Mouse (Mus musculus) lung, adult 2 months (tissue): ENCODE results near the gene Aox2.

Experiments used
- CTCF ChIP-seq: fragments of 200-500 bp; IDR thresholded peaks from 2 replicates; pipeline ENCODE4 v1.5.1; 2011; ENCODE audit warnings: mild to moderate bottlenecking, low read length, control low read depth; ENCODE audit not compliant: insufficient read depth
- POLR2A ChIP-seq: fragments of 200-500 bp; IDR thresholded peaks from 2 replicates; pipeline ENCODE4 v1.6.1; 2011; ENCODE audit warnings: low read depth, mild to moderate bottlenecking, control low read depth, low read length, borderline replicate concordance; ENCODE audit errors: extremely low read depth

- TF ChIP-seq POLR2A (no peak), CTCF (no peak)
Measured at GRCm38 (mm10) chr1:58410776-58411175, 132.7 kb downstream of the Aox2 start.
